Mouse (Mus musculus): ENCODE measurements around the gene Lyst. TPM values are rescaled to one million over a fixed set of nuclear protein-coding genes. Genes with fewer than 3 reads are reported as not detected.

The Lyst gene
- polyA plus RNA-seq, 1 experiment, result 1.7 TPM

GRCm38 (mm10) chr13:13777696-13778095 lies 187.5 kb downstream of the Lyst start:
- Histone ChIP-seq H3K79me3 (ENCODE audit: low read depth) (no peaks in the 10 kb centered on the region), H3K4me3 (ENCODE audit: insufficient read depth, poor library complexity, severe bottlenecking) (no peak overlapping the region), H3ac (ENCODE audit: control insufficient read depth, insufficient read length, low read depth) (no peak overlapping the region), H3K27me3 (ENCODE audit: control insufficient read depth, insufficient read depth, insufficient read length) (no peaks in the 10 kb centered on the region), H3K79me2 (ENCODE audit: control insufficient read depth, insufficient read depth) (no peaks in the 10 kb centered on the region), H3K36me3 (ENCODE audit: control insufficient read depth, insufficient read depth) (no peaks in the 10 kb centered on the region)
- TF ChIP-seq USF1 (IDR thresholded peaks at IDR 0.05; ENCODE audit: low read depth) (no peak), CEBPB (IDR thresholded peaks at IDR 0.05; ENCODE audit: low read depth) (no peak), CTCF (IDR thresholded peaks at IDR 0.05; ENCODE audit: control insufficient read depth, insufficient read depth, insufficient read length) (no peak), MYOG (IDR thresholded peaks at IDR 0.05; ENCODE audit: control insufficient read depth, extremely low read depth, insufficient read length) (no peak), MYOD1 (IDR thresholded peaks at IDR 0.05; ENCODE audit: control insufficient read depth, insufficient read length, low read depth) (no peak), FOSL1 (IDR thresholded peaks at IDR 0.05; ENCODE audit: insufficient read depth, low read length, poor library complexity, severe bottlenecking) (no peak), MAX (IDR thresholded peaks at IDR 0.05) (no peak)

GRCm38 (mm10) chr13:13778837-13779458 lies 188.8 kb downstream of the Lyst start:
- Histone ChIP-seq H3K79me2 (ENCODE audit: control insufficient read depth, insufficient read depth) (no peaks in the 10 kb centered on the region), H3ac (ENCODE audit: control insufficient read depth, insufficient read length, low read depth) (no peak overlapping the region), H3K79me3 (ENCODE audit: low read depth) (no peaks in the 10 kb centered on the region), H3K36me3 (ENCODE audit: control insufficient read depth, insufficient read depth) (no peaks in the 10 kb centered on the region), H3K4me3 (ENCODE audit: insufficient read depth, poor library complexity, severe bottlenecking) (no peak overlapping the region), H3K27me3 (ENCODE audit: control insufficient read depth, insufficient read depth, insufficient read length) (no peaks in the 10 kb centered on the region)
- TF ChIP-seq MYOD1 (IDR thresholded peaks at IDR 0.05; ENCODE audit: control insufficient read depth, insufficient read length, low read depth) (no peak), MYOG (IDR thresholded peaks at IDR 0.05; ENCODE audit: control insufficient read depth, extremely low read depth, insufficient read length) (no peak), USF1 (IDR thresholded peaks at IDR 0.05; ENCODE audit: low read depth) (no peak), FOSL1 (IDR thresholded peaks at IDR 0.05; ENCODE audit: insufficient read depth, low read length, poor library complexity, severe bottlenecking) (no peak), CEBPB (IDR thresholded peaks at IDR 0.05; ENCODE audit: low read depth) (no peak), MAX (IDR thresholded peaks at IDR 0.05) (no peak), CTCF (IDR thresholded peaks at IDR 0.05; ENCODE audit: control insufficient read depth, insufficient read depth, insufficient read length) (no peak)

GRCm38 (mm10) chr13:13780271-13780670 lies 190.1 kb downstream of the Lyst start:
- H3K36me3 ChIP-seq (ENCODE audit: control insufficient read depth, insufficient read depth), result no peaks in the 10 kb centered on the region
- H3K79me3 ChIP-seq (ENCODE audit: low read depth), result no peaks in the 10 kb centered on the region
- H3K4me3 ChIP-seq (ENCODE audit: insufficient read depth, poor library complexity, severe bottlenecking), result no peak overlapping the region
- no peak overlapping the region for H3ac ChIP-seq (ENCODE audit: control insufficient read depth, insufficient read length, low read depth)
- H3K27me3 ChIP-seq (ENCODE audit: control insufficient read depth, insufficient read depth, insufficient read length), result peaks cover 5% of the 10 kb centered on the region
- no peak for TF ChIP-seq MYOD1 (IDR thresholded peaks at IDR 0.05; ENCODE audit: control insufficient read depth, insufficient read length, low read depth)
- no peak for TF ChIP-seq MAX (IDR thresholded peaks at IDR 0.05)
- no peak for TF ChIP-seq CTCF (IDR thresholded peaks at IDR 0.05; ENCODE audit: control insufficient read depth, insufficient read depth, insufficient read length)
- no peak for TF ChIP-seq USF1 (IDR thresholded peaks at IDR 0.05; ENCODE audit: low read depth)
- TF ChIP-seq FOSL1 (IDR thresholded peaks at IDR 0.05; ENCODE audit: insufficient read depth, low read length, poor library complexity, severe bottlenecking), result no peak
- no peak for TF ChIP-seq CEBPB (IDR thresholded peaks at IDR 0.05; ENCODE audit: low read depth)
- TF ChIP-seq MYOG (IDR thresholded peaks at IDR 0.05; ENCODE audit: control insufficient read depth, extremely low read depth, insufficient read length), result no peak
- no peaks in the 10 kb centered on the region for H3K79me2 ChIP-seq (ENCODE audit: control insufficient read depth, insufficient read depth)

GRCm38 (mm10) chr13:13781026-13781425 lies 190.8 kb downstream of the Lyst start:
- Histone ChIP-seq H3ac (ENCODE audit: control insufficient read depth, insufficient read length, low read depth) (no peak overlapping the region), H3K79me2 (ENCODE audit: control insufficient read depth, insufficient read depth) (no peaks in the 10 kb centered on the region), H3K79me3 (ENCODE audit: low read depth) (no peaks in the 10 kb centered on the region), H3K4me3 (ENCODE audit: insufficient read depth, poor library complexity, severe bottlenecking) (no peak overlapping the region), H3K27me3 (ENCODE audit: control insufficient read depth, insufficient read depth, insufficient read length) (peaks cover 5% of the 10 kb centered on the region), H3K36me3 (ENCODE audit: control insufficient read depth, insufficient read depth) (no peaks in the 10 kb centered on the region)
- TF ChIP-seq MYOD1 (IDR thresholded peaks at IDR 0.05; ENCODE audit: control insufficient read depth, insufficient read length, low read depth), result no peak
- no peak for TF ChIP-seq USF1 (IDR thresholded peaks at IDR 0.05; ENCODE audit: low read depth)
- no peak for TF ChIP-seq MAX (IDR thresholded peaks at IDR 0.05)
- TF ChIP-seq FOSL1 (IDR thresholded peaks at IDR 0.05; ENCODE audit: insufficient read depth, low read length, poor library complexity, severe bottlenecking), result no peak

- H3K27me3 ChIP-seq (ENCODE audit: control insufficient read depth, insufficient read depth, insufficient read length), result peaks cover 12% of the 10 kb centered on the region
- H3K4me3 ChIP-seq (ENCODE audit: insufficient read depth, poor library complexity, severe bottlenecking), result no peak overlapping the region
These were observed 193.1 kb downstream of the Lyst start for GRCm38 (mm10) chr13:13783296-13783695.

More at GRCm38 (mm10) chr13:13783296-13783695, 193.1 kb downstream of the Lyst start:
- H3K79me2 ChIP-seq (ENCODE audit: control insufficient read depth, insufficient read depth), result no peaks in the 10 kb centered on the region
- no peaks in the 10 kb centered on the region for H3K79me3 ChIP-seq (ENCODE audit: low read depth)
- no peak for TF ChIP-seq CTCF (IDR thresholded peaks at IDR 0.05; ENCODE audit: control insufficient read depth, insufficient read depth, insufficient read length)
- no peak for TF ChIP-seq MYOG (IDR thresholded peaks at IDR 0.05; ENCODE audit: control insufficient read depth, extremely low read depth, insufficient read length)
- TF ChIP-seq MYOD1 (IDR thresholded peaks at IDR 0.05; ENCODE audit: control insufficient read depth, insufficient read length, low read depth), result no peak
- no peak for TF ChIP-seq CEBPB (IDR thresholded peaks at IDR 0.05; ENCODE audit: low read depth)
- TF ChIP-seq USF1 (IDR thresholded peaks at IDR 0.05; ENCODE audit: low read depth), result no peak
- TF ChIP-seq FOSL1 (IDR thresholded peaks at IDR 0.05; ENCODE audit: insufficient read depth, low read length, poor library complexity, severe bottlenecking), result no peak
- TF ChIP-seq MAX (IDR thresholded peaks at IDR 0.05), result no peak
- H3ac ChIP-seq (ENCODE audit: control insufficient read depth, insufficient read length, low read depth), result no peak overlapping the region
- no peaks in the 10 kb centered on the region for H3K36me3 ChIP-seq (ENCODE audit: control insufficient read depth, insufficient read depth)

All from C2C12 (cell line).